Mouse (Mus musculus) olfactory bulb, adult 2 months (tissue): ENCODE measurements around the gene Gm45234.

ENCODE experiments used
- CTCF ChIP-seq: fragments of 200-500 bp; IDR thresholded peaks from 2 replicates; pipeline ENCODE4 v1.5.1; 2012; ENCODE audit warnings: low read depth, mild to moderate bottlenecking, low read length, moderate library complexity; ENCODE audit not compliant: insufficient read depth
- POLR2A ChIP-seq: fragments of 200-500 bp; IDR thresholded peaks from 2 replicates; pipeline ENCODE4 v1.6.1; 2012; ENCODE audit warnings: mild to moderate bottlenecking, low read depth, low read length, moderate library complexity; ENCODE audit not compliant: insufficient read depth

- no peak for TF ChIP-seq CTCF
- no peak for TF ChIP-seq POLR2A
These were observed 32.8 kb downstream of the Gm45234 start for GRCm38 (mm10) chr6:124722876-124723473.
